Mouse (Mus musculus): ENCODE measurements at regions not wholly inside any gene's neighbourhood (a gene's known extent, or its start where the extent isn't known, plus 50 kb on each side); places are given as distances from the start of the nearest gene placed in this dataset.

- TF ChIP-seq CTCF (IDR thresholded peaks at IDR 0.05) (no peak), EP300 (IDR thresholded peaks at IDR 0.05) (no peak)
- Histone ChIP-seq H3K4me3 (ENCODE audit: low read depth, low read length) (no peak overlapping the region), H3K4me2 (replicated peaks; ENCODE audit: low read depth, low read length) (no peak overlapping the region), H3K4me1 (ENCODE audit: insufficient read depth, low read depth, low read length) (no peaks in the 10 kb centered on the region), H3K27me3 (replicated peaks; ENCODE audit: insufficient read depth, low read length) (no peaks in the 10 kb centered on the region), H3K36me3 (ENCODE audit: insufficient read depth, low read length) (no peaks in the 10 kb centered on the region), H3K9ac (replicated peaks; ENCODE audit: low read depth) (no peak overlapping the region), H3K9me3 (ENCODE audit: low read length) (no peaks in the 10 kb centered on the region), H3K27ac (ENCODE audit: low read length) (no peak overlapping the region)
- DNase-seq (ENCODE audit: low spot score): no peak
- 71% methylated on average over 4 of the region's 4 CpGs for WGBS
- ATAC-seq: no peak
Observed at GRCm38 (mm10) chr3:80369214-80369941, 433.3 kb downstream of the Gria2 start.

GRCm38 (mm10) chr3:80372436-80372835 lies 430.2 kb downstream of the Gria2 start:
- 65% methylated on average over 3 of the region's 3 CpGs for WGBS
- Histone ChIP-seq H3K9ac (replicated peaks; ENCODE audit: low read depth) (no peak overlapping the region), H3K27me3 (replicated peaks; ENCODE audit: insufficient read depth, low read length) (no peaks in the 10 kb centered on the region), H3K36me3 (ENCODE audit: insufficient read depth, low read length) (no peaks in the 10 kb centered on the region), H3K9me3 (ENCODE audit: low read length) (no peaks in the 10 kb centered on the region), H3K27ac (ENCODE audit: low read length) (no peak overlapping the region), H3K4me1 (ENCODE audit: insufficient read depth, low read depth, low read length) (no peaks in the 10 kb centered on the region), H3K4me2 (replicated peaks; ENCODE audit: low read depth, low read length) (no peak overlapping the region), H3K4me3 (ENCODE audit: low read depth, low read length) (no peak overlapping the region)
- no peak for TF ChIP-seq EP300 (IDR thresholded peaks at IDR 0.05)
- no peak for TF ChIP-seq CTCF (IDR thresholded peaks at IDR 0.05)
- no peak for DNase-seq (ENCODE audit: low spot score)
- ATAC-seq: no peak

GRCm38 (mm10) chr3:80385986-80386385 lies 416.6 kb downstream of the Gria2 start:
- DNase-seq (ENCODE audit: low spot score): no peak
- no peak overlapping the region for H3K9ac ChIP-seq (replicated peaks; ENCODE audit: low read depth)
- no peak for ATAC-seq
- no peaks in the 10 kb centered on the region for H3K9me3 ChIP-seq (ENCODE audit: low read length)
- no peaks in the 10 kb centered on the region for H3K4me1 ChIP-seq (ENCODE audit: insufficient read depth, low read depth, low read length)
- 75% methylated on average over 2 of the region's 2 CpGs for WGBS
- H3K27me3 ChIP-seq (replicated peaks; ENCODE audit: insufficient read depth, low read length): no peaks in the 10 kb centered on the region
- H3K4me3 ChIP-seq (ENCODE audit: low read depth, low read length): no peak overlapping the region
- H3K36me3 ChIP-seq (ENCODE audit: insufficient read depth, low read length): no peaks in the 10 kb centered on the region
- no peak for TF ChIP-seq EP300 (IDR thresholded peaks at IDR 0.05)
- TF ChIP-seq CTCF (IDR thresholded peaks at IDR 0.05): no peak
- H3K4me2 ChIP-seq (replicated peaks; ENCODE audit: low read depth, low read length): no peak overlapping the region
- no peak overlapping the region for H3K27ac ChIP-seq (ENCODE audit: low read length)

- no peaks in the 10 kb centered on the region for H3K27me3 ChIP-seq (replicated peaks; ENCODE audit: insufficient read depth, low read length)
- DNase-seq (ENCODE audit: low spot score): no peak
- H3K4me1 ChIP-seq (ENCODE audit: insufficient read depth, low read depth, low read length): no peaks in the 10 kb centered on the region
- ATAC-seq: no peak
- H3K4me2 ChIP-seq (replicated peaks; ENCODE audit: low read depth, low read length): no peak overlapping the region
- no peak overlapping the region for H3K27ac ChIP-seq (ENCODE audit: low read length)
- 56% methylated on average over 4 of the region's 4 CpGs for WGBS
- no peak for TF ChIP-seq CTCF (IDR thresholded peaks at IDR 0.05)
- no peak for TF ChIP-seq EP300 (IDR thresholded peaks at IDR 0.05)
- H3K9me3 ChIP-seq (ENCODE audit: low read length): no peaks in the 10 kb centered on the region
- no peak overlapping the region for H3K9ac ChIP-seq (replicated peaks; ENCODE audit: low read depth)
- H3K36me3 ChIP-seq (ENCODE audit: insufficient read depth, low read length): no peaks in the 10 kb centered on the region
- H3K4me3 ChIP-seq (ENCODE audit: low read depth, low read length): no peak overlapping the region
Observed at GRCm38 (mm10) chr3:80396240-80396639, 406.4 kb downstream of the Gria2 start.

- H3K4me1 ChIP-seq (ENCODE audit: insufficient read depth, low read depth, low read length): no peaks in the 10 kb centered on the region
- ATAC-seq (no peak), DNase-seq (ENCODE audit: low spot score) (no peak)
- 83% methylated on average over 3 of the region's 3 CpGs for WGBS
- no peak overlapping the region for H3K27ac ChIP-seq (ENCODE audit: low read length)
- TF ChIP-seq CTCF (IDR thresholded peaks at IDR 0.05): no peak
- no peak for TF ChIP-seq EP300 (IDR thresholded peaks at IDR 0.05)
- no peaks in the 10 kb centered on the region for H3K36me3 ChIP-seq (ENCODE audit: insufficient read depth, low read length)
- H3K4me2 ChIP-seq (replicated peaks; ENCODE audit: low read depth, low read length): no peak overlapping the region
- no peaks in the 10 kb centered on the region for H3K9me3 ChIP-seq (ENCODE audit: low read length)
- no peak overlapping the region for H3K4me3 ChIP-seq (ENCODE audit: low read depth, low read length)
- no peak overlapping the region for H3K9ac ChIP-seq (replicated peaks; ENCODE audit: low read depth)
- no peaks in the 10 kb centered on the region for H3K27me3 ChIP-seq (replicated peaks; ENCODE audit: insufficient read depth, low read length)
Observed at GRCm38 (mm10) chr3:80420453-80420852, 382.2 kb downstream of the Gria2 start.

GRCm38 (mm10) chr3:80421461-80421860 lies 381.2 kb downstream of the Gria2 start:
- Histone ChIP-seq H3K27me3 (replicated peaks; ENCODE audit: insufficient read depth, low read length) (no peaks in the 10 kb centered on the region), H3K36me3 (ENCODE audit: insufficient read depth, low read length) (no peaks in the 10 kb centered on the region), H3K4me3 (ENCODE audit: low read depth, low read length) (no peak overlapping the region), H3K9me3 (ENCODE audit: low read length) (no peaks in the 10 kb centered on the region), H3K27ac (ENCODE audit: low read length) (no peak overlapping the region), H3K9ac (replicated peaks; ENCODE audit: low read depth) (no peak overlapping the region), H3K4me1 (ENCODE audit: insufficient read depth, low read depth, low read length) (no peaks in the 10 kb centered on the region), H3K4me2 (replicated peaks; ENCODE audit: low read depth, low read length) (no peak overlapping the region)
- 91% methylated on average over 3 of the region's 3 CpGs for WGBS
- DNase-seq (ENCODE audit: low spot score) (no peak), ATAC-seq (no peak)
- no peak for TF ChIP-seq CTCF (IDR thresholded peaks at IDR 0.05)
- no peak for TF ChIP-seq EP300 (IDR thresholded peaks at IDR 0.05)

GRCm38 (mm10) chr3:80422106-80422505 lies 380.5 kb downstream of the Gria2 start:
- no peaks in the 10 kb centered on the region for H3K4me1 ChIP-seq (ENCODE audit: insufficient read depth, low read depth, low read length)
- 73% methylated on average over 3 of the region's 3 CpGs for WGBS
- ATAC-seq: no peak
- no peaks in the 10 kb centered on the region for H3K36me3 ChIP-seq (ENCODE audit: insufficient read depth, low read length)
- no peaks in the 10 kb centered on the region for H3K9me3 ChIP-seq (ENCODE audit: low read length)
- no peak overlapping the region for H3K9ac ChIP-seq (replicated peaks; ENCODE audit: low read depth)
- TF ChIP-seq CTCF (IDR thresholded peaks at IDR 0.05) (no peak), EP300 (IDR thresholded peaks at IDR 0.05) (no peak)
- H3K4me3 ChIP-seq (ENCODE audit: low read depth, low read length): no peak overlapping the region
- no peaks in the 10 kb centered on the region for H3K27me3 ChIP-seq (replicated peaks; ENCODE audit: insufficient read depth, low read length)
- no peak for DNase-seq (ENCODE audit: low spot score)
- no peak overlapping the region for H3K4me2 ChIP-seq (replicated peaks; ENCODE audit: low read depth, low read length)
- no peak overlapping the region for H3K27ac ChIP-seq (ENCODE audit: low read length)

Data from lung, postnatal 0 days (tissue).